Mouse (Mus musculus) cerebellum, postnatal 10 days (tissue): ENCODE measurements around the gene Cyp2r1.
"Not testable (repeated sequence)": the region's sequence is repeated elsewhere in the genome, so short reads cannot be mapped to it uniquely, and the experiment has no call there.

Experiments used
- DNase-seq, 2 experiments: peaks; one replicate each; pipeline ENCODE4 v3.0.0; 2021; ENCODE audit warnings: mixed read lengths in 2 of 2

Gene Cyp2r1

GRCm38 (mm10) chr7:114562531-114563241, at the start of gene Cyp2r1:
TSS of gene Cyp2r1 (minus strand) at chr7:114562972.
- peak; percentile 93 to 95 for DNase-seq

GRCm38 (mm10) chr7:114594391-114594790, 31.6 kb upstream of the Cyp2r1 start:
- not testable (repeated sequence) for DNase-seq

- no peak for DNase-seq
Observed at GRCm38 (mm10) chr7:114582441-114582840, 19.7 kb upstream of the Cyp2r1 start.

- no peak for DNase-seq
Observed at GRCm38 (mm10) chr7:114581200-114581599, 18.4 kb upstream of the Cyp2r1 start.

GRCm38 (mm10) chr7:114580426-114580825, 17.7 kb upstream of the Cyp2r1 start:
- DNase-seq: peak; percentile 82 to 86

GRCm38 (mm10) chr7:114577665-114578064, 14.9 kb upstream of the Cyp2r1 start:
- no peak for DNase-seq

- DNase-seq: no peak
Observed at GRCm38 (mm10) chr7:114576931-114577330, 14.2 kb upstream of the Cyp2r1 start.

GRCm38 (mm10) chr7:114573866-114574265, 11.1 kb upstream of the Cyp2r1 start:
- DNase-seq: not testable (repeated sequence)

- DNase-seq: no peak
Observed at GRCm38 (mm10) chr7:114536179-114536578, 26.6 kb downstream of the Cyp2r1 start.

GRCm38 (mm10) chr7:114526245-114526644, 36.5 kb downstream of the Cyp2r1 start:
- no peak for DNase-seq

- DNase-seq: no peak
Observed at GRCm38 (mm10) chr7:114520122-114520521, 42.6 kb downstream of the Cyp2r1 start.

- DNase-seq: no peak
Observed at GRCm38 (mm10) chr7:114508879-114509278, 53.9 kb downstream of the Cyp2r1 start.
